Mouse (Mus musculus): Measurements from ENCODE around the gene Bbs9.

Gene Bbs9

DNA sequence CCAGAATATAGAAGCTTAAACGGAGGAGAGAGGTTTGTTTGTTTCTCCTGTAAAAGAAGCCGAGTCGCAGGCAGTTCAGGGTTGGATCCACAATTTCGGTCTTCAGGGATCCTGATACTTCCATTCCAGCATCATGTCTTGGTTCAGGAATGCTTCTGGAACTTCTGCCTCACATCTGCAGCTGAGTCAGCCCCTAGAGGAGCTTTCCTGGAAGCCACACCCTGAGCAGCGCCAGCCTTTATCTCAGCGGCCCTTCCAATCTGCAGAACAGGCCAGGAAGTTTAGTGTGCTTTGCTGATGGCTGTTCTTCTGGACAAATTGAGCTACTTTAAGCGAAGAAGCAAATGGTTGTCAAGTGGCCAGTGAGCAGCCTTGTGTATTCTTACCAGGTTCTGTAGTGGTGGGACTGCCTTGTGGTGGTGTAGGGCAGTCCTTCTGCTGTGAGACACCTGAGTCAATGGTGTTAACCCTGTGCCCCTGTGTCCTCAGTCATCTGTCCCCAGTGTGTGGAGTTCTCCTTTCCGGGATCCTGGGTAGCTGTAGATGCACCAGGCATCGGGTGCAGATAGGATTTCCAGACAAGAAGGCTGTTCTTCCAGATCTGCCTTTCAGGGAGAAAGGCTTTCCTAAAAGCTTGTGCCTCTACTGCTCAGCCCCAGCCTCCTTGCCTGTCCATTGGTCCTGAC is 157.4 kb downstream of the Bbs9 start:
- DNase-seq (ENCODE audit: low read depth, low spot score) = no peak

DNA sequence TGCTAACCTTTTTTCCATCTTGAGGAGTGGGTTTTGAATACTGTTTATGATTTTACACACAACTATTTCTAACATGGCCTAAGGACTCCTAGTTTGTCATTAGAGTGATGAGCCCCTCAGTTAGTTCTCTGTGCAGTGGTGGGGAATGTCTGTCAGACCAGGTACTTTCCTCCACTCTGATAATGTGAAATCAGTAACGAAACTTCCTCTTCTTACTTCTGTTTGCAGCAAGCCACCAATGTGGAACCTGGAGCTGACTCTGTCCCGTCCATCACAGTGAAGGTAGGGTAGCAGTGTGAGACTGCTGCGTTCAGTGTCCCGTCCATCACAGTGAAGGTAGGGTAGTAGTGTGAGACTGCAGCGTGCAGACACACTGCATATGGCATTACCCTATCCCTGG is 163.0 kb downstream of the Bbs9 start:
- no peak for DNase-seq (ENCODE audit: low read depth, low spot score)

DNA sequence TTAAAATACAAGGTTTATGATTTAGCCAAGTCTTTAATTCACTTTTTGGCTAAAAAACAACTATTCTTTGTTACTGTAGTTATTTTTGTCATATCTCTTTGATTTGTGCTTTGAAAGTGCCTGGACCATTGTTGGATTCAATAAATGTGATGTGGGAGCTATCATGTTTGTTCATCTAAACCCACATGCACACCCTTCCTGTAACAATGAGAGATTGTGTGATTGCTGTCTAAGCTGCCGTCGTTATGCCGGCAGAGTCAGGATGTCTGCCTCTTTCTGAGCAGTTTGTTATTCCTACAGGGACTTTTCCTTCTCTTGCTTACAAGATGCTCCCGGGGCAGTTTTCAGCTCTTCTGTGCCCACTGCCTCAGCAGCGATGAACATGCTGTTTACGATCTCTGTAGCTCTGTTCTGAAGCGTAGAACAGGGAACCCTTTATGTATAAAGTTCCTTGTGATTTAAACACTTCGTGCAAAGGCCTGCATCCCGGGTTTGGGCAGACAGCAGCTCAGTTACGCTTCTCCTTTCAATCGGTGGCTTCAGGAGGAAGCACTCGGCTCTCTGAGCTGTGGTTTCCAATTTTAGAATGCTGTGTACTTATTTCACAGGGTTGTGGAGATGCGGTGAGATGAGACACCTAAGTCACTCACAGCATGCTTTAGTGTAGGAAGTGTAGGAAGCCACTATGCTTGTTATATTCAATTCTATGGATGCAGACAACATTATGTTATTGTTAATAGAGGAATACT is 165.3 kb downstream of the Bbs9 start:
- no peak for DNase-seq (ENCODE audit: low read depth, low spot score)

DNA sequence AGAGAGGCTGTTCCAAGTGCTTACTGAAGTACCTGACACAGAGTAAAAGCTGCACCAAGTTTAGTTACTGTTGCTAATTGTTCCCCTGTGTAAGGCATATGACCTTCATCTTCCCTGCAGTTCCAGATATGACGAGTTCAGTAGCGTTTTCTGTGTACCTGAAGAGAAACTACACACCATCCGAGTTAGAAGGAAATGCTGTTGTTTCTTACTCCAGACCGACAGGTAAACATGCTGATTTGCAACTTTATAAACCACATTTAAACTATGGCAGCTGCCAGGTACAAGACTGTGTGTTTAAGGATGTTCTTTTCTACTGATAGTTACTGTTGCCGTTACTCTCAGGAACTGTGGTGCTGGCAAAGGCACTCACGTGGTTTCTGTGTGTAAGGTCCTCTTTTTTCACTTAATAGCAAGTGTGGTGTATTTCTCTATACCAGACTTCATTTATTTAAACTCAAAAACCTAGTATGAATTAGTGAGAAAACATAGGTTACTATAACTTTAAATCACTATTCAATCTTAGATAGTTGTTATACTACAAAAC is 170.4 kb downstream of the Bbs9 start:
- no peak for DNase-seq (ENCODE audit: low read depth, low spot score)

DNA sequence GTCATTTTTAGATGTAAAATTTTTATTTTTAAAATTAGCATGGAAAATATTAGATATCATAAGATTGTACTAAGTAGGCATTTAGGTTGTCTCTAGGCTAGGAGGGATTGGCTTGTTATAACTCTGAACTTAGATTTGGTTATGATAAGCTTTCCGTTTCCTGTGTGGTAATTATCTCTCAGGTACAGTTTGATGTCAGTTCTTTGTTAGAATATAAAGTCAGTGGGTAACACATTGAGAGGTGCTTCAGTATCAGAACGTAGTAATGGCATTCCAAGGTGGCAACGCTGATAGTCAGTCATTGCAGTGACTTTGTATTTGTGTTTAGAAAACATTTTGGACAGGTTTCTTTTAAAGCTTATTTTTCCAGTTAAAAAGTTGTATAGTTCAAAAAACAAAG is 170.9 kb downstream of the Bbs9 start:
- no peak for DNase-seq (ENCODE audit: low read depth, low spot score)

DNA sequence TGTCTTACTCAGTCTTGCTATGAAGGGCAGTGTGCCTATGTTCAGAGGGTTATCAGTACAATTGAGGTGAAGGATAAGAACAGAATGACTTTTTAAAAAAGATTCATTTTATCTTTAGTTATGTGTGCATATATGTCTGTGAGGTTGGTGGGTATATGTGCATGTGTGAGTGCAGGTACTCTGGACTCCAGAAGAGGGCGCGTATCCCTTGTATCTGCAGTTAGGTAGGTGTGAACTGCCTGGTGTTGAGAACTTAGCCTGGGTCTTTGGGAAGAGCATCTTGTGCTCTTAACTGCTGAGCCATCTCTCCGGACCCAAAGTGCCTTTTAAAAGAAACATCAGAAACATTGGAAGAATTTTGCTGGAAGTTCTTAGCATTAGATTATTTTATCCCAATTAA is 172.6 kb downstream of the Bbs9 start:
- no peak for DNase-seq (ENCODE audit: low read depth, low spot score)

DNA sequence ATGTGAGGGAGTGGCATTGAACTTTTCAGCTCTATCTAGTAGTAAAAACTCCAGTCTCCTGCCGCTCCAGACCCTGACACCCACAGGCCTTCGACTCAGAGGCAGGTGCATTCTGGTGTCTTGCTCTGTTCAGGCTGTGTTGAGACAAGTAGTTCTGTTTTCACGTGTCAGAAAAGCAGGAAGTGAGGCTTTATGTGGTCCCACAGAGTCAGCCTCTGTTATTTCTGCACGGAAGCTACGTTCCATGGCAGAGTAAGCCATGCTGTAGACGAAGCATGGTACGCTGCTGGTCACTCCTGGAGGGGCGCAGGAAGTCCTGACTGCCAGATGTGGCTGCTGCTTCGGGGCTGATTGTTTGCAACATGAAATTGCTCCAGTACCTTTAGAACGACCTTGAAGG is 174.1 kb downstream of the Bbs9 start:
- no peak for DNase-seq (ENCODE audit: low read depth, low spot score)

DNA sequence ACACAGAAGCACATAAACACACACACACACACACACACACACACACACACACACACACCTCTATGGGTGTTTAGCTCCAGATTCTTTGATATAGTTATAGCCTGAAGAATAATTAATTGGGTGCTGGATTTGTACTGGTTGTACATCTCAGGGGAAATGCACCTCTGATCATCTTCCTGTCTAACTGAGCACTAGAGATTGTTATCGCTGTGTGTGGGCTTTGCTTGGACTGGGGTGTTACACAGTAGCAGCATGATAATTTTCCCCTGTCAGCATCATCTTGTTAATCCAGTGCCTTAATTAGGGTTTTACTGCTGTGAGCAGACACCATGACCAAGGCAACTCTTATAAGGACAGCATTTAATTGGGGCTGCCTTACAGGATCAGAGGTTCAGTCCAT is 175.3 kb downstream of the Bbs9 start:
- DNase-seq (ENCODE audit: low read depth, low spot score) = no peak

DNA sequence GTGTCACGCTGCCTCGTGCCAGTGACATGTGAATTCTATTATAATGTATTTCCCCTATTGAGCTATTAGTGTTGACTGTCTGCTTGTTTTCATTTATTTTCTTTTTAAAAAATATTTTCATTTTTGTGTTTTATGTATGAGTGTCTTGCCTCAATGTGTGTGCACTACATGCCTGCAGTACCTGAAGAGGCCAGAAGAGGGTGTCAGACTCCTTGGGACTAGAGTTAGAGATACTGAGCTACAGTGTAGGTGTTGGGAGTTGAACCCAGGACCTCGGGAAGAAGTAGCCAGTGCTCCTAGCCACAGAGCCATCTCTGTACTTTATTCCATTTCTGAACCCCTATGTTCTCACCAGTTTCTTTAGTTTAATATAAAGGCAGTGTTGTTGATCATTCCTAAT is 176.1 kb downstream of the Bbs9 start:
- no peak for DNase-seq (ENCODE audit: low read depth, low spot score)

DNA sequence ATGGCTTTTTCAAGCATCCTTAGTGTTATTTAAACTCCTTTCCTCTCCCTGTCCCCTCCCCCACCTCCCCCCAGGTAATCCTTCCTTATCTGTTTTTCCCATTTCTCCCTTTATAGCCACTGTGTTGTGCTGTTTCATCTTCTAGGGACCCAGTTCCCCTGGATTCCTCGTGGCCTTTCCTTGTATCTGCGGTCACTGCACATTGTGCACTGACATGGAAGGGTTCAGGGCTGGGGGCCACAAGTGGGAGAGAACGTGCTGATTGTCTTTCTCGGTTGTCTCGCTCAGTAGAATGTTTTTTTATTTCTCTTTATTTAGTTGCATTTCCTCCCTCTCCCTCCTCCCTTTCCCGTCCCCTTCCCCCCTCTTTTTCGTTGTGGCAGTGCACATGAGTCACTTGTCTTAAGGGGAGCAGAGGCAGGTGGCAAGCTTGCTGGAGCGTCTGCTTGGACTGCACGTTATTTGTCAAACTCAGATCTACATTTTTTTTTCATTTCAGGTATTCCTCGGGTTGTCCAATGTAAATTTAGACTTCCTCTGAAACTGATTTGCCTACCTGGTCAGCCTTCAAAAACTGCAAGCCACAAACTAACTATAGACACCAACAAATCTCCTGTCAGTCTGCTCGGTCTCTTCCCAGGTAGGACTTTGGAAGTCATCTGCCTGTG is 179.3 kb downstream of the Bbs9 start:
- DNase-seq (ENCODE audit: low read depth, low spot score) = no peak

DNA sequence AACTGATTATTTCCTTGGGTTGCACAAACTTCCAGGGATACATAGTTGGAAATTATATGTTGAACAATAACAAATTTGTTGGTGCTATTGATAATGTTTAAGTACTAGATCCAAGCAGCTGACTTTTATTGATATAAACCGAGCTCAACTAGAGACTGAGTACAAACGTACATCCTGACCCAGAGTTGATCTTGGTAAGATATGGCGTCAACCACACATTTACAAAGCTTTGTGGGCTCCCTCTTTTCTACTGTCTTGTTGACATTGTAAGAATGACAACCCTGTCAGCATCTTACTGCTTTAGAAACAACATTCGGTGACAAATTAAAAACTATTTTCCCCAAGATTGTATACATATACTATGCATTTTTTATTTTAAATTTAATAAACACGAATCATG is 181.7 kb downstream of the Bbs9 start:
- DNase-seq (ENCODE audit: low read depth, low spot score) = no peak

DNA sequence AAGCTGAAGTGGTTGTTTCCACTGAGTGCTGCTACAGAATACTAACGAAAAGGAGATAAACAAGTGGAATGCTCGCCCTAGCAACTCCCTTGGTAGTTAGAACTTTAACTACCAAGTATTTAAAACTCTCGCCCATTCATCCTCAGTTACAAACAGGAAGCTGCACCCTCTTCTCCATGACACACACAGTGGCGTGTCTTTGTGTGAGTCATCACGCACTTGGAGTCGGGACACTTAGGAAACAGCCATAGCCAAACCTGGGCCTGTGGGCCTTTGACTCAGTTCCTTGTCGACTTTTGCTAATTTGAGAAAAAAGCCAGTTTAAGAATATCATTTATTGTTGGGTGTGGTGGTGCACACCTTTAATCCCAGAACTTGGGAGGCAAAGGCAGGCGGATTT is 189.6 kb downstream of the Bbs9 start:
- no peak for DNase-seq (ENCODE audit: low read depth, low spot score)

DNA sequence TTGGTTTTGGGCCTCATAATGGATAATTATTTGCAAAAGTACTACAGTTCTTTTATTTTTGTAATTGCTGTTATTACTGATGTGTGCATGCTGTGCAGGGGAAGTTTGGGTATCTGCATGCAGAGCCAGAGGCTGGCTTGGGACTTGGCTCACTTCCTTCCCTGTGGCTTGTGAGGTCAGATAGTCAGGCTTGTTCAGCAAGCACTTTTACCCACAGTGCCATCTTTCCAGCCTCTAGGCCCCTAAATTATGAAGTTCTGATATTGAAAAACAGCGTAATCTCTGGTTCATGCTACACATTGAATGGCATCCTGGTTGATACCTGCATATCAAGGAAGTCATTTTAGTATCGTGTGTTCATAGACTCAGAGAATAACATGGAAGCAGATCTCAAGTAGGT is 197.4 kb downstream of the Bbs9 start:
- no peak for DNase-seq (ENCODE audit: low read depth, low spot score)

DNA sequence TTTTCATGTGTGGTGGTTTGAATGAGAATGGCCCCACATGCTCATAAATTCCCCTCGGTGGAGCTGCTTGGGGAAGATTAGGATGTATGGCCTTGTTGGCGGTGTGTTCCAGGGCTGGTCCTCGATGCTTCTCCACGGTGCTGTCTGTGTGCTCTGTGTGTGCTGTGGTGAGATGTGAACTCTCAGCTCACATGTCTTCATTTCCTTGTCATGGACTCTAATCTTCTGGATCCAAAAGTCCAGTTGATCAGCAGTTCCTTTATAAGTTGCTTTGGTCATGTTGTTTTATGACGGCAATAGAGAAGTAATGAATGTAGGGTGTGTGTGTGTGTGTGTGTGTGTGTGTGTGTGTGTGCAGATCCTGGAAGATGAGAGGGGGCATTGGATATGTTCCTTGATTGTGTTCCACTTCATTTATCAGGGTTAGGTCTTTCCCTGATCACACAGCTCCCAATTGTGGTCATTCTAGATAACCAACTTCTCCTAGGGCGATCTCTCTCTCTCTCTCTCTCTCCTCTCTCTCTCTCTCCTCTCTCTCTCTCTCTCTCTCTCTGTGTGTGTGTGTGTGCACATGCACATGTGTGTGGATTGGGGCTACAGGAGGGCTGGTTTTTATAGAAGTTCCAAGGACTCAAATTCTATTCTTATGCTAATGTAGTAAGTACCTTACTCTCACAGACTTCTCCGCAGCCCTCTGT is 201.8 kb downstream of the Bbs9 start:
- no peak for DNase-seq (ENCODE audit: low read depth, low spot score)

DNA sequence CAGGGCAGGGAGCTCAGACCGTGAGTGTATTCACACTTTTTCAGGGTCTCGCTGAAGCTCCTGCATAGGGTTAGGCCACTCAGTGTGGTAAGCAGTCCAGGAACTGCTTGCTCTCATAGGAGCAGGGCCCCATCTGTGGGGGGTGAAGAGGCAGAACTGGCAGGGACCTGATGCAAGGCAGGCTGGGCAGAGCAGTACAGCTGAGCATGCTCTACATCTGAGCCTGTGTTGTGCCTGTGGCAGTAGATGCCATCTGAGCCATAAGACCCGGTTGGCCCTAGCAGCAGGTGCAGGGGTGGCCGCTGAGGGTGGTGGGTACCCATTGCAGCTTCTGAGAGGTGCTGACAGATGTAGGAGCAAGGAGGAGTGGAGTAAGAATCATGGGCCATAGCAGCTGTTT is 202.5 kb downstream of the Bbs9 start:
- no peak for DNase-seq (ENCODE audit: low read depth, low spot score)

DNA sequence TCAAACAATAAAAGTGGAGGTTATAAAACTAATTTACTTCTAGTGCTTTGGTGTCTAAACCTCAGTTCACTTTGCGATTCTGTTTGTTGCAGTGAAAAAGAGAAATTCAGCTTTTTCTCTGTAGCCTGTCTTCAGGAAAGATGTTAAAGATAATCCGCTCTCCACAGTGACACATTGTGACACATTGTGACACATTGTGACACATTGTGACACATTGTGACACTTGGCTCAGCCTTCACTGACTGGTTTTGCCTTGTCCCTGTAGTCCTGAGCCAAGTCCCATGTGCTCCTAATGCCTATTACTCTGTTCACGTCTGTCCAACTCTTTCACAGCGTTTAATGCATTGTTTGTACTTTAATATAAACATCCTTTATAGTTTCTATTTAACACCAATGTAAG is 203.0 kb downstream of the Bbs9 start:
- DNase-seq (ENCODE audit: low read depth, low spot score) = no peak

DNA sequence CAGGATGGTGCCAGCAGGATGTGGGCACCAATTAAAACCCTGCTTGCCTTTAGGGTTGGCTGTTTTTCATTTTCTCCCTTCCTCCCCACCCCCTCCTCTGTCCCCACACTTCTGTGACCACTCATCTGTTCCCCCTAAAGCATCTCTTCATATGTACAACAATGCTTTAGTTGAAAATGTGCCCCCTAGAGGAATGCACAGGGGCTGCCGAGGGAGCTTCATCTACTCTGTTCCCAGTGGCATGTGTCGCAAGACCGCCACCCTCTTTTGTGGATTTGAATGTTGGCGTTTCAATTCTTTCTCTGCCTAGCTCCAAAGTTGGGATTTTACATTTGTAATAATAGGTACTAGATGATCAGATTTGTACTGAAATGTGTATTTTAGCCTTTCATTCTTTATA is 204.0 kb downstream of the Bbs9 start:
- no peak for DNase-seq (ENCODE audit: low read depth, low spot score)

DNA sequence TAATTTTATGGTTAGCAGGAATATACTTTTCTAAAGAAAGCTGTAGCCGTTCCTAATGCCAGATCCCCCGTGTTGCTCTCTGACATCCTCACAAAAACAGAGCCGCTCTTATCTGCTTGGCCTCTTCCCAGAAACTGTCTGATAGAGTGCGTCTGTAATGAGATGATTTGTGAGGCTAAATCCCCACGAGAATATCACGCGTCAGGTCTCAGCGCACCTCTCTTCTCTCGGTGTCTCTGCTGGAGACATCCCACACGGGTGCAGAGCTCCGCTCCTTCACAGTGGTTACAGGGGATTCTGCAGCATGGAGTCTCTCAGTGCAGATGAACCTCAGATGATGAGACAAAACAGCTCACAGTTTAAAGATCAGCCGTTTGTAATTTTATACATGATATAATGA is 204.5 kb downstream of the Bbs9 start:
- no peak for DNase-seq (ENCODE audit: low read depth, low spot score)

DNA sequence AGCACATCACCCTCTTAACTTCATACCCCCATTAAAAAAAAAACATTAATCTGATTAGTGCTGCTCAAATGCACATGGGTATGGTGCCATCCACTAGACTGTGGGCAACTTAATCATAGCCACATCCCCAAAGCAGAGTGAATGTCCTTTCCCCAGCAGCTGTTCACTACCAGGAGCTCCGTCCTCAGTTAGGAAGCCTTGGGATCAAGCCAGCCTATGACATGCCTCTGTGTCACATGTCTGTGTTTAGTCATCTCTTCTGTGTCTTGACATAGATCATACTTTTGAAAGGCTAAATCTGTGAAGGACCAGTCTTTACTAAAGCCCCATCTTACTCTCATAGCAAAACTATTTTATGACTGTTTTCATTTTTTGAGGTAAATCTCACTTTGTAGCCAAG is 205.0 kb downstream of the Bbs9 start:
- DNase-seq (ENCODE audit: low read depth, low spot score) = no peak

DNA sequence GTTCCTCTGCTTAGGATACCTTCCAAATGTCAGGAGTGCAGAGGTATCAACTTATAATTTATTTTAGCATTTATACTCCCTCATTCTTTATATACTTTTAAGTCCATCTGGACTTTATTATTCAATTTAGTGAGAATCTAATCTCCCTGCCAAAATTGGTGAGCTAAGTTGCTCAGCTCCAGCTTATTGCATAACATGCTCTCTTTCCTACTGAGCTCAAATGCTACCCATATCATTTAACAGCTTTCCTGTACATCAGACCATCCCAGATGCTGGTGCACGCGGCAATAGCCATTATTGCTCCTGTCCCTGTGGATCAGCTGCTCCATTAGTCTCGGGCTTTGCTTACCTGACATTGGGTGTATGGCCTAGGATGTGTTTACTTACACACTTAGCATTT is 208.3 kb downstream of the Bbs9 start:
- no peak for DNase-seq (ENCODE audit: low read depth, low spot score)

DNA sequence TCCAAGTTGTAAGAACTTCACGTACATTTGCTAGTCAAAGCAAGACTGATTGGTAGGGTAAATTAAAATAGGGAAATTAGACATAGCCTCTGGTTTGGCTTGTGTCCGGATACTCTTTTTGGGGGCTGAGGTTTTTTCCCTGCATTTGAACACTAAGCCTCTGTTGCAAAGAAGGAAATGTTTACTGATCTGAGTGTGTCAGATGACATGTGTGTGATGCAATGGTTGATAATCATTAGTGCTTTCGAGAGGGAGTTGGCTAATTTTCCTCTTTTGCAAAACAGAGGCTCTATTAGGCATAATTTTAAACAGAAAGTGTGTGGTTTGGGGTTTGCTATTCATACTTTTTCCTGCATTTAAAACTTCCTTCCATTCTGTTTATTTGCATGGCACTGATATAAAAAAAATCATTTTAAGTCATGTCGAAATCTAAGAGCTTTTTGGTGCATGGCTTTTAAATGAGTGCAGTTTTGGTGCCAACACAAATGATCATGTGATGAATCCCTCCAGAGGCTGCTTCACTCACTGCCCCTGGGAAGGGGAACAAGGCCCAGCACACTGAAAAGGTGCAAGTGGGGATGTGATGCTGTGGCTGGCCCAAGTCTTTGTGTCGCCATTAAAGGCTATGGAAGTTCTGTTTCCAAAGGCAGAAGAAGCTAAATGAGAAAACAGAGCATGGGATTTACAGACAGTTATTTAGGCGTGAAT is 211.4 kb downstream of the Bbs9 start:
- DNase-seq (ENCODE audit: low read depth, low spot score) = no peak

DNA sequence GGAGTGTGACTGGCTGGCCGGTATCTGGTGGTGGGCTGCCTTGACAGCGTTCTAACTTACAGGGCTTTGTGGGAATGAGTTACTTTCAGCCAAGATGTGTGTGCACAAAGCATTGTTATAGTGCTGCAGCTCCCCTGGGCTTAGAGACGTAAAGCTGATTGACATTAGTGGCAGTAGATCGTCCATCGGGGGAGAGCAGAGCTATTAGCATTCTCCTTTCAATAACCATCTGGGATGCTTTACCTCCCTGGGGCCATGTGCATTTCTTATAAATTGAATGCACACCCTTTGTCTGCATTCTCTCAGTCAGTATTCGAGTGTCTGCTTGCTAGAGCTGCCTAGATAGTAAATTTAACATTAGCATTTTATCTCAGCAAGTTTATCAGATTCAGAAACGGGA is 214.7 kb downstream of the Bbs9 start:
- DNase-seq (ENCODE audit: low read depth, low spot score) = no peak
